Mouse (Mus musculus): ENCODE data around the gene Tor3a.

GRCm38 (mm10) chr1:156640577-156640976, 33.6 kb downstream of the Tor3a start:
- TF ChIP-seq CTCF (IDR thresholded peaks at IDR 0.05; ENCODE audit: low read depth) (peak; percentile 54), EP300 (IDR thresholded peaks at IDR 0.05; ENCODE audit: low read depth) (no peak)
